Mouse (Mus musculus) cerebellum, adult 2 months (tissue): ENCODE measurements at regions not wholly inside any gene's neighbourhood (a gene's known extent, or its start where the extent isn't known, plus 50 kb on each side); places are given as distances from the start of the nearest gene placed in this dataset.

ENCODE experiments used
- CTCF ChIP-seq: fragments of 200-500 bp; IDR thresholded peaks from 2 replicates; pipeline ENCODE4 v1.5.1; 2011; ENCODE audit warnings: low read depth, mild to moderate bottlenecking, control low read depth, low read length, moderate library complexity, borderline replicate concordance; ENCODE audit not compliant: insufficient read depth
- POLR2A ChIP-seq: fragments of 200-500 bp; IDR thresholded peaks from 2 replicates; pipeline ENCODE4 v1.6.1; 2011; ENCODE audit warnings: low read length, control low read depth, borderline replicate concordance; ENCODE audit not compliant: insufficient read depth

DNA sequence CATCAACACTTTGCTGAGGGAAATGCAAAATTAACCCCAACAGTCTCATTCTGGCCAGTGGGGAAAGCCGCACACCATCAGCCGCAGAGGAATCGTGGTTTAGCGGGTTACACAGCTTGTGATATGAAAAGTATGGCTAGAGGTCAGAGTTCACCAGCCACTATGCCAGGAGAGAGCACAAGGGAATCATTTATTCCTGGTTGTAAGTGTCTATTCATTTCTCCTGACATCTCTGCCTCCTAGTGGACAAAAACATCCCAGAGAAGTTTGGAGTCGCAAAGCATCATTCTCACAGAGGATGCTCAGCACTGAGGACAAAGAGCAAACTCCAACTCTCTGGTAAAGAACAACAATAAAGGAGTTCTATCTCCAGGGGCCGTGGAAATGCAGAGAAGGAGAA is 930.8 kb upstream of the Fam160b2 start:
- no peak for TF ChIP-seq POLR2A
- no peak for TF ChIP-seq CTCF
